Mouse (Mus musculus) forebrain, embryonic 15.5 days (tissue): Measurements from ENCODE around the gene Myo10. TPM values are rescaled to one million over a fixed set of nuclear protein-coding genes. Genes with fewer than 3 reads are reported as not detected.

ENCODE experiments used
- ATAC-seq: fragments of 200-750 bp; cut with Nextera tagmentation; replicated peaks from 2 replicates; pipeline ENCODE4 v1.8.0; 2017; ENCODE audit warnings: mild to moderate bottlenecking, moderate TSS enrichment, moderate library complexity
- H3K27ac ChIP-seq: fragments of 300-500 bp; sonication (generic); replicated peaks from 2 replicates; pipeline ENCODE4 v1.5.1; 2015; ENCODE audit warnings: mild to moderate bottlenecking, inconsistent platforms
- H3K27me3 ChIP-seq: fragments of 300-500 bp; sonication (generic); 2 replicates; pipeline ENCODE4 v1.6.1; 2015; ENCODE audit warnings: inconsistent platforms
- H3K36me3 ChIP-seq: fragments of 300-500 bp; sonication (generic); 2 replicates; pipeline ENCODE4 v1.6.1; 2015; ENCODE audit warnings: mild to moderate bottlenecking, inconsistent platforms
- H3K4me1 ChIP-seq: fragments of 300-500 bp; sonication (generic); 2 replicates; pipeline ENCODE4 v1.6.1; 2015; ENCODE audit warnings: inconsistent platforms
- H3K4me2 ChIP-seq: fragments of 300-500 bp; sonication (generic); replicated peaks from 2 replicates; pipeline ENCODE4 v1.6.1; 2015; ENCODE audit warnings: mild to moderate bottlenecking, inconsistent platforms
- H3K4me3 ChIP-seq: fragments of 300-500 bp; sonication (generic); 2 replicates; pipeline ENCODE4 v1.5.1; 2015; ENCODE audit warnings: mild to moderate bottlenecking, inconsistent platforms
- H3K9ac ChIP-seq: fragments of 300-500 bp; sonication (generic); replicated peaks from 2 replicates; pipeline ENCODE4 v1.6.1; 2015; ENCODE audit warnings: mild to moderate bottlenecking, inconsistent platforms
- H3K9me3 ChIP-seq: fragments of 300-500 bp; sonication (generic); 2 replicates; pipeline ENCODE4 v1.6.1; 2016; ENCODE audit warnings: inconsistent platforms
- WGBS: fragments of 180-500 bp; shearing (Covaris S2); methylation state at CpG from one replicate; pipeline ENCODE4 v1.1.7; 2015; ENCODE audit warnings: mixed read lengths; 5-methylcytosine and 5-hydroxymethylcytosine counted together
- polyA plus RNA-seq: library from polyadenylated mRNA; unstranded; fragments of >200 nt; fragmentation: Nextera tagmentation; extraction: Ambion mirVana; gene quantifications from 2 replicates; pipeline ENCODE4 v1.2.1, GENCODE M21; 2015

Gene Myo10
- polyA plus RNA-seq, 1 experiment from 2014 or later: 43.0 TPM

DNA sequence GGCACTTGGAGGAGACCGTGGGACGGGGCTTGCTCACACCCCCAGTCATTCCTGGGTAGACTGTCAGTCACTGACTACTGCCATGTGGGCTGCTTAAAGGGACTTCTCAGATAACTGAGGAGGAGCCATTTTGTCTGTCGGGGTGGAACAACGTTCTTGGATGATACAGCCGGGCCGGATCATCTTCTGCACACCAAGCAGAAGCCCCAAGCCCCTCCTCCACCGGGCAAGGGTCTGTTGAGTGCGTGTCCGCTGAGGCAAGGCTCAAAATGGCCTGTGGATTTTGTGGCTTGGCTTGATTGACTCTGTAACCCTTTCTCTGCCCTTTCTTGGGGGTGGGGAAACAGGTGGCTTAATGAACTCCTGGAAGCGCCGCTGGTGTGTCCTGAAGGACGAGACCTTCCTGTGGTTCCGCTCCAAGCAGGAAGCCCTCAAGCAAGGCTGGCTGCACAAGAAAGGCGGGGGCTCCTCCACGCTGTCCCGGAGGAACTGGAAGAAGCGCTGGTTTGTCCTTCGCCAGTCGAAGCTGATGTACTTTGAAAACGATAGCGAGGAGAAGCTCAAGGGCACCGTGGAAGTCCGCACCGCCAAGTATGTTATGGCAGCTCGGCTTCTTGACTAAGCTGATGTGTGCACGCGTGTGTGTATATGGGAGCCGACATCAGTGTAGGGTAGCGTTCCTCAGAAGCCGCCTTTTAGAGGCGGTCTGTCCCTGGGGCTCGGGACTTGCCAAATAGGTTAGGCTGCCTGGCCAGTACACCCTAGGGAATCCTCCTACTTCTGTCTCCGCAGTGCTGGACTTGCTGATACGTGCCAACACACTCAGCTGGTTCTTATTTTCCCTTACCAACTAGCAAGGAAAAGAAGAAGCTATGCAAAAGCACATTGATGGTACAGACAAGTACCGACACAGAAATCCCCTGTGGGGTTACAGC is 163.4 kb downstream of the Myo10 start:
- H3K4me2 ChIP-seq: no peak overlapping the region
- H3K9me3 ChIP-seq: no peaks in the 10 kb centered on the region
- H3K4me1 ChIP-seq: no peaks in the 10 kb centered on the region
- WGBS: 92% methylated on average over 35 of the region's 35 CpGs
- no peak overlapping the region for H3K9ac ChIP-seq
- no peak overlapping the region for H3K4me3 ChIP-seq
- no peak overlapping the region for H3K27ac ChIP-seq
- no peaks in the 10 kb centered on the region for H3K27me3 ChIP-seq
- peaks cover 13% of the 10 kb centered on the region; the same call in 1 of the 2 replicates for H3K36me3 ChIP-seq
- no peak for ATAC-seq

GRCm38 (mm10) chr15:25787406-25787805 is 165.1 kb downstream of the Myo10 start:
- Histone ChIP-seq H3K36me3 (peaks cover 12% of the 10 kb centered on the region; the same call in 1 of the 2 replicates), H3K27me3 (no peaks in the 10 kb centered on the region), H3K9me3 (no peaks in the 10 kb centered on the region), H3K4me3 (no peak overlapping the region), H3K9ac (no peak overlapping the region), H3K27ac (peak overlapping the region; percentile 43; the same call in 1 of the 2 replicates), H3K4me1 (no peaks in the 10 kb centered on the region), H3K4me2 (no peak overlapping the region)
- WGBS: 62% methylated on average over 9 of the region's 9 CpGs
- ATAC-seq: no peak

DNA sequence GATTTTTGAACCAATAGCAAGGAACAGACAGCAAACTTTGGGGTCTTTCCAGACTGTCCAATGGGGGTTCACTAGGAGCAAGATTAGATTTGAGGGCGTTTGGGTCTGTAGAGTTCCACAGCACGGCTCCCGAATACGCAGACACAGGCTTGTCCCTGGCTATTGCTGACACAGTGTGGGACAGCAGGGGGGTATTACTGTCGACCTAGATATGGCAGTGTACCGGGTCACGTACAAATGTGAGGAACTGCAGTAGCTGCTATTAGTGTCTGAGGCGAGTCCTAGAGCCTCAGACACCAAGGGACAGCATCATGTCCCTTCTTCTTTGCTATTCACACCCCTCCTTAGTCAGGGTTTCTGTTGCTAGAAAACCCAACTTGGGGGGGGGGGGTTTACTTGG is 165.6 kb downstream of the Myo10 start:
- Histone ChIP-seq H3K27ac (no peak overlapping the region), H3K4me2 (no peak overlapping the region), H3K27me3 (no peaks in the 10 kb centered on the region), H3K36me3 (peaks cover 12% of the 10 kb centered on the region; the same call in 1 of the 2 replicates), H3K9me3 (no peaks in the 10 kb centered on the region), H3K4me3 (no peak overlapping the region), H3K9ac (no peak overlapping the region), H3K4me1 (no peaks in the 10 kb centered on the region)
- no peak for ATAC-seq
- 93% methylated on average over 8 of the region's 8 CpGs for WGBS

DNA sequence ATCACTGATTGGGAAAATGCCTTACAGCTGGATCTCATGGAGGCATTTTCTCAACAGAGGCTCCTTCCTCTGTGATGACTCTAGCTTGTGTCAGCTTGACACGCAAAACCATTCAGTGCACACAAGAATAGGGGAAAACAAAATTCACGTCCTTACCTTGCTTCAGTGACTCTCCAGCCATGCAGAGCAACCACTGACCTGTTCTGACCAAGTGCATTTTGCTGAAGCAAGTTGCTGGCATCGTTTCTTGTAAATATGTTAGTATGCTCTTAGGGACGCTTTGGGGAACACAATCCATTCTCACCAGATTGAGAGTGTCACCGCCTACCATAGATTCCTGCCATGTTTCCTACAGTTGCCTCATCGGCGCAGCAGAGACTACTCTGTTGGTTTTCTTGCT is 166.2 kb downstream of the Myo10 start:
- WGBS: 87% methylated on average over 7 of the region's 7 CpGs

DNA sequence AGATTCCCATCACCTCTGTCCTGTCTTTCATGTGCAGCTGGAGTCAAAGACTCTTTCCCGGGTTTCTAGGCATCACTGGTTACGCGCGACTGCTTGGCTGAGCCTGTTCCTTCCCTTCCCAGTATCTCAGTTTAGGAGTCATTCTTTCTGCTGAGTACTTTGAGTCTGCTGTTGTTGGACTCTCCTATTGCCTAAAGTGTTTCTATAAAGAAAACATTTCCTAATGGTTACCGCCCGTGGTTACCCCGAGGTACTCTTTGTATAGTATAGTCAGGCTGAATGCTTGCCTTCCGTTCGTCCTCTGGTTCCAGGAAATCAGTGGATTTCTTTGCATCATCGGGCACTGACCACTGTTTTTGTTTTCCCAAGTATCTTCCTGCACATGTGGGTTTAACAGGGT is 166.9 kb downstream of the Myo10 start:
- Histone ChIP-seq H3K9ac (no peak overlapping the region), H3K4me3 (no peak overlapping the region), H3K27ac (no peak overlapping the region), H3K9me3 (no peaks in the 10 kb centered on the region), H3K36me3 (peaks cover 12% of the 10 kb centered on the region; the same call in 1 of the 2 replicates), H3K27me3 (no peaks in the 10 kb centered on the region), H3K4me2 (no peak overlapping the region), H3K4me1 (no peaks in the 10 kb centered on the region)
- no peak for ATAC-seq
- 84% methylated on average over 10 of the region's 10 CpGs for WGBS

More for the DNA sequence above, 166.2 kb downstream of the Myo10 start:
- no peak overlapping the region for H3K27ac ChIP-seq
- no peaks in the 10 kb centered on the region for H3K4me1 ChIP-seq
- no peaks in the 10 kb centered on the region for H3K27me3 ChIP-seq
- peaks cover 12% of the 10 kb centered on the region; the same call in 1 of the 2 replicates for H3K36me3 ChIP-seq
- H3K9ac ChIP-seq: no peak overlapping the region
- H3K9me3 ChIP-seq: no peaks in the 10 kb centered on the region
- H3K4me3 ChIP-seq: no peak overlapping the region
- ATAC-seq: no peak
- H3K4me2 ChIP-seq: no peak overlapping the region

DNA sequence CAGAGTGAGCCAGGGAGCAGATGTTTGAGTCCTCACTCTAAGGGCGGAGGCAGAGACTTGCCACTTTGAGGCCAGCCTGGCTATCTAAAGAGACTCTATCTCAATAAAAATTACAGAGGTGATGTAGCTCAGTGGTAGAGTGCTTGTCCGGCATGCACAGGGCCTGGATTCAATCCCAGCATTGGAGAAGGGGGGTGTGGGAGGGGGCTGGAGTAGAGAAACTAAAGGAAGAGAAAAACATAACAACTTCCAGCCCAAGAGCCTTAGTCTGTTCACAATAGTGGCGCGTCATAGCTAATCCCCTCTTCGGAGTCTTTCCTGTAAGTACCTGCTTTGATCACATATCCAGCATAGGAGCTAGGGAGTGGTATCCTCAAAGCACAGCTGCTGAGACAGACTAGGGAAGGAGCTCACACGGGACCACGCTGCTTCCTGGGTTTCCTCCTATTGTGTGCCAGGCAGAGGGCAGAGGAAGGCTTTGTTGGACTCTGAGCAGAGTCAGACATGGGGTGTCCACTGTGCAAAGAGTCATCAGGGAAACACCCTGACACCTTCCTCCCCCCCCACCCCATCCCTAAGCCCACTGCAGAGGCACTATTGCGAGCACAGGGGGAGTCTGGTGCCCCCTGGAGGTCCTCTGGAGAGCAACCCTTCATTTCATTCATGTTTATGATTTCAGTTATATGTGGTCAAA is 169.5 kb downstream of the Myo10 start:
- WGBS: 64% methylated on average over 8 of the region's 8 CpGs
- Histone ChIP-seq H3K9ac (no peak overlapping the region), H3K9me3 (no peaks in the 10 kb centered on the region), H3K4me1 (no peaks in the 10 kb centered on the region), H3K27ac (no peak overlapping the region), H3K36me3 (peaks cover 5% of the 10 kb centered on the region), H3K4me3 (no peak overlapping the region), H3K4me2 (no peak overlapping the region), H3K27me3 (no peaks in the 10 kb centered on the region)
- ATAC-seq: peak; percentile 27

DNA sequence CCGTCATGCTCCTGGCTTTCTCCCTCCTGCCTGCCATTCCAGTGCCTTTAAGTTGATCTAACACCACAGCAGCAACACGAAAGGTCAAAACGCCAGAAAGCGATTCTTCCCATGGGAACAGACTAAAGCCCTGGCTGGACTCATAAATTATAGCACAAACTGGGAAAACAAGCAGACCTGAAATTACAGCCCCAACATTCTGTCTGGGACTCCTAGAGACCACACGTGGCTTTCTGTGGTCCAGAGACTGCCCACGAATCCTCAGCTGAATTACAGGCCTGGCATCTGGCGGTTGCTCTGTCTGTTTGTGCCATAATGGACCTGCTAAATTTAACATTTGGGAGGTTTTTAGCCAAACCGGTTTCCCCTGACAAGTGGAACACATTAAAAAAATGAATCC is 171.8 kb downstream of the Myo10 start:
- no peak overlapping the region for H3K4me2 ChIP-seq
- no peaks in the 10 kb centered on the region for H3K4me1 ChIP-seq
- WGBS: 89% methylated on average over 8 of the region's 8 CpGs
- ATAC-seq: no peak
- no peaks in the 10 kb centered on the region for H3K27me3 ChIP-seq
- H3K9me3 ChIP-seq: no peaks in the 10 kb centered on the region
- peaks cover 18% of the 10 kb centered on the region for H3K36me3 ChIP-seq
- H3K4me3 ChIP-seq: no peak overlapping the region
- no peak overlapping the region for H3K27ac ChIP-seq
- no peak overlapping the region for H3K9ac ChIP-seq

- Histone ChIP-seq H3K4me2 (no peak overlapping the region), H3K27ac (no peak overlapping the region), H3K4me1 (no peaks in the 10 kb centered on the region), H3K4me3 (no peak overlapping the region), H3K9me3 (no peaks in the 10 kb centered on the region), H3K9ac (no peak overlapping the region), H3K27me3 (no peaks in the 10 kb centered on the region), H3K36me3 (peaks cover 19% of the 10 kb centered on the region)
- ATAC-seq: no peak
- WGBS: 97% methylated on average over 9 of the region's 9 CpGs
These were observed 173.2 kb downstream of the Myo10 start for GRCm38 (mm10) chr15:25795496-25795895.

DNA sequence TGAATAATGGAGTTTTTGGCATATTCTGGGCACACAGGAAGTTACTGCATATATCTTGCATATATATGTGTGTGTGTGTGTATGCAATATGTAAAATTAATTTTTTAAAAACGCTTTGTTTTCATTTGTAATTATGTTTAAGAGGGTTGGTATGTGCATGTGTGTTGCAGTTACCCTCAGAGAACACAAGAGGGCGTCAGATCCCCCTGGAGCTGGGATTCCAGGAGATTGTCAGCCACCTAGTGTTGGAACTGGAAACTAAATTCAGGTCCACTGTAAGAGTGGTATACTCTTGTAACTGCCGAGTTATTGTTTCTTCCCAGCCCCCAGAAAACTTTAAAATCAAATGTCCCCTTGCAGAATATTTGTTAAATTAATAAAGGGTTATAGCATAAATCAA is 174.0 kb downstream of the Myo10 start:
- 52% methylated on average over 3 of the region's 3 CpGs for whole genome bisulfite sequencing
- ATAC-seq: no peak
- Histone ChIP-seq H3K4me3 (no peak overlapping the region), H3K36me3 (peaks cover 17% of the 10 kb centered on the region), H3K9ac (no peak overlapping the region), H3K4me1 (no peaks in the 10 kb centered on the region), H3K27ac (no peak overlapping the region), H3K27me3 (no peaks in the 10 kb centered on the region), H3K9me3 (no peaks in the 10 kb centered on the region), H3K4me2 (no peak overlapping the region)

GRCm38 (mm10) chr15:25797179-25797578 is 174.9 kb downstream of the Myo10 start:
- H3K4me3 ChIP-seq: no peak overlapping the region
- H3K27ac ChIP-seq: no peak overlapping the region
- H3K4me2 ChIP-seq: no peak overlapping the region
- H3K27me3 ChIP-seq: no peaks in the 10 kb centered on the region
- H3K4me1 ChIP-seq: peaks cover 4% of the 10 kb centered on the region; the same call in 1 of the 2 replicates
- WGBS: 90% methylated on average over 8 of the region's 8 CpGs
- ATAC-seq: no peak
- H3K9me3 ChIP-seq: no peaks in the 10 kb centered on the region
- H3K36me3 ChIP-seq: peaks cover 18% of the 10 kb centered on the region
- H3K9ac ChIP-seq: no peak overlapping the region

DNA sequence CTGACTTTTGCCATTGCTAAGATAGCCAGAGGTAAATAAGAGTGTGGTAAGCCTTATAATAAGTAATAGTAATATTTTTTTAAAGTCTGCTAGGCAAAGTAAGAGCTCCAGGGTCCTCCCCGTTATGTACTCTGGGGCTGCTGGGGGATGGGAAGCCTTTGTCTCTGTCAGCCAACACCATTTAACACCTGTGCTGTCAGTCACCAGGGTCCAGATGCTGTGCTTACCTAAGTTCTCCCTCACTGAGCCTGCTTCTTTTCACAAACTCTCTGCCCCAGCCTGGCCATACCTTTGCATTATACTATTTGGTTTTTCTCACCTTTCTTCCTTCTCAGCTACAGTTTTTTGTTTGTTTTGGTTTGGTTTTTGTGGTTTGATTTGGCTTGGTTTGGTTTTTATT is 175.6 kb downstream of the Myo10 start:
- H3K36me3 ChIP-seq: peaks cover 25% of the 10 kb centered on the region
- ATAC-seq: no peak
- 86% methylated on average over 1 of the region's 1 CpGs for WGBS

GRCm38 (mm10) chr15:25801726-25802125 is 179.4 kb downstream of the Myo10 start:
- no peak for ATAC-seq

More for the DNA sequence above, 175.6 kb downstream of the Myo10 start:
- H3K27me3 ChIP-seq: no peaks in the 10 kb centered on the region
- H3K4me3 ChIP-seq: no peak overlapping the region
- peaks cover 4% of the 10 kb centered on the region; the same call in 1 of the 2 replicates for H3K4me1 ChIP-seq
- no peak overlapping the region for H3K4me2 ChIP-seq
- no peak overlapping the region for H3K9ac ChIP-seq
- H3K9me3 ChIP-seq: no peaks in the 10 kb centered on the region
- H3K27ac ChIP-seq: no peak overlapping the region

More at GRCm38 (mm10) chr15:25801726-25802125, 179.4 kb downstream of the Myo10 start:
- Histone ChIP-seq H3K27ac (peak overlapping the region; percentile 44; the same call in 1 of the 2 replicates), H3K36me3 (peaks cover 45% of the 10 kb centered on the region), H3K9ac (no peak overlapping the region), H3K4me1 (peaks cover 4% of the 10 kb centered on the region; the same call in 1 of the 2 replicates), H3K4me2 (no peak overlapping the region), H3K27me3 (no peaks in the 10 kb centered on the region), H3K4me3 (no peak overlapping the region), H3K9me3 (no peaks in the 10 kb centered on the region)
- 70% methylated on average over 5 of the region's 5 CpGs for WGBS
